Mouse (Mus musculus) thymus, postnatal 10 days (tissue): ENCODE data around the gene Olfr1148.

Experiments
- DNase-seq, 2 experiments: peaks; one replicate each; pipeline ENCODE4 v3.0.0; 2021; ENCODE audit warnings: low spot score in 2 of 2

Olfr1148 gene

GRCm38 (mm10) chr2:87830233-87830632 lies at the start of gene Olfr1148:
TSS of gene Olfr1148 (plus strand) at chr2:87830533.
- DNase-seq: no peak

GRCm38 (mm10) chr2:87800292-87800691 lies 30.0 kb upstream of the Olfr1148 start, which contains the start of gene Olfr1143:
TSS of gene Olfr1143 (plus strand) at chr2:87800592.
- DNase-seq: no peak

GRCm38 (mm10) chr2:87809522-87809921 lies 20.8 kb upstream of the Olfr1148 start, which contains the start of gene Olfr1145:
TSS of gene Olfr1145 (plus strand) at chr2:87809822.
- no peak for DNase-seq

- no peak for DNase-seq
Measured at GRCm38 (mm10) chr2:87843693-87844092, 13.4 kb downstream of the Olfr1148 start, which contains the start of gene Olfr1150-ps1. TSS of gene Olfr1150-ps1 (plus strand) at chr2:87843993.

GRCm38 (mm10) chr2:87855562-87855961 lies 25.2 kb downstream of the Olfr1148 start, which contains the start of gene Olfr1151:
TSS of gene Olfr1151 (plus strand) at chr2:87855862.
- no peak for DNase-seq

- DNase-seq: no peak
Measured at GRCm38 (mm10) chr2:87866192-87866591, 35.9 kb downstream of the Olfr1148 start, which contains the start of gene Olfr1152. TSS of gene Olfr1152 (plus strand) at chr2:87866492.
